Mouse (Mus musculus): ENCODE measurements around the gene Adar.
"Not testable (repeated sequence)": the region's sequence is repeated elsewhere in the genome, so short reads cannot be mapped to it uniquely, and the experiment has no call there.

Gene Adar

DNA sequence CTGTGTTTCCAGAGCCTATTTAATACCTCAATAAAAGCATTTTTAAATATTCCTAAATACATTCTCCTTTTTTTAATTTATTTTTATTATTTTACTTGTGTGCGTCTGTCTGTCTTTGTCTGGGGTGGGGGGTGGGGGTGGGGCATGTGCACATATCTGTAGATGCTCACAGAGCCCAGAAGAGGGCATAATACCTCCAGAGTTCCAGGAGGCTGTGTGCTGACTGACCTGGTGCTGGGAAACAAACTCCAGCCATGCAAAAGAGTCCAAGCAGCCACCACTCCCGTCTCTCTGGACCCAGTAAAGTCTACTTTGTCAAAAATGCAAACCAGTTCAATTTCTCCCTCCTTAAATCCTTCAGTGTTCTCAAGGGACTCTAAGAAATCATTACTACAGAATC is 79.8 kb downstream of the Adar start:
- DNase-seq (ENCODE audit: low read depth, low spot score), result no peak

DNA sequence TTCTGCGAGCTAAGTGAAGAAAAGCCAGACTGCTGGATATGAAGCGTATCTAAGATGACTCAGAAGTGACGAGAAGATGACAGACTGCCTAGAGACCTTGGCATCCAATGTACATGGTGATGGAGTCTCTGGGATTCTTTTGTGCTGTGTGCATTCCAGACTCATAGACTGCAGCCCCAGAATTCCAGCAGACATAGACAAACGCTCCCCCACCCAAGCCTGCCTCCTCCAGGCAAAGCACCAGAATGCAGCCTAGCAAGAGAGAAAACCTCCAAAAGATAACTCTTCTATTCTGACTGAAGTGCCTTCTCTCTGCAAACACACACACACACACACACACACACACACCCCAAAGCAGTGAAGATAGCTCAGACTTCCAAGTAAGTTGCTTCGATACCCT is 80.9 kb downstream of the Adar start:
- no peak for DNase-seq (ENCODE audit: low read depth, low spot score)

DNA sequence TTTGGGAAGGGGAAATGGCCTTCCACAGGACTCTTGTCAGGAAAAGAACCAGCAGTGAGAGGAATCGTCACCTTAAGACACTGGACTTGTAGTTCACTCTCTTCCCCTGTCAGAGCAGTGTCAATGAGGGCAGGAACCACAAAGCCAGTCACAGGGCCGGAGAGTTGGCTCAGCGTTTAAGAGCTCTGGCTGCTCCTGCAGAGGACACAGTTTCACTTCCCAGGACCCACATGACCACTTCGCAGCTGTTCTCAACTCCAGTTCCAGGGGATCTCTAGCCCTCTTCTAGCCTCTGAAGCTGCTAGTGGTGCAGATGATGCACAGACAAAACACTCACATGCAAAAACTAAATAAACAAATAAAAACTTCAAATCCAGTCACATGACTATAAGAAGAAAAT is 81.5 kb downstream of the Adar start:
- DNase-seq (ENCODE audit: low read depth, low spot score), result no peak

DNA sequence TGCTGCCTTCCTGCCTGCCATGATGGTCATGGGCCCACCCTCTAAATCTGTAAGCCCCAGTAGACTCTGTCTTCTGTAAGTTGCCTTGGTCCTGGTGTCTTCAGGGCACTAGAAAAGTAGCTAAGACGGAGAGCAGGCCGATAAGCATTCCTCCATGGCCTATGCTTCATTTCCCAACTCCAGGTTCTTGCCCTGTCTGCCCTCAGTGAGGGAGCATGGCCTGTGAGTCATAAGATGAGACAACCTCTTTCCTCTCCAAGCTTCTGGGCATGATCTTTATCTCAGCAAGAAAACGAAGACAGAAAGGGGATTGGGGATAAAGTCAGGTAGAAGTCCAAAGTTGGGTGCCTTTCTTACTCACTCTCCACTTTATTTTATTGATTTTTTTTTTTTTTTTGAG is 83.7 kb downstream of the Adar start:
- no peak for DNase-seq (ENCODE audit: low read depth, low spot score)

DNA sequence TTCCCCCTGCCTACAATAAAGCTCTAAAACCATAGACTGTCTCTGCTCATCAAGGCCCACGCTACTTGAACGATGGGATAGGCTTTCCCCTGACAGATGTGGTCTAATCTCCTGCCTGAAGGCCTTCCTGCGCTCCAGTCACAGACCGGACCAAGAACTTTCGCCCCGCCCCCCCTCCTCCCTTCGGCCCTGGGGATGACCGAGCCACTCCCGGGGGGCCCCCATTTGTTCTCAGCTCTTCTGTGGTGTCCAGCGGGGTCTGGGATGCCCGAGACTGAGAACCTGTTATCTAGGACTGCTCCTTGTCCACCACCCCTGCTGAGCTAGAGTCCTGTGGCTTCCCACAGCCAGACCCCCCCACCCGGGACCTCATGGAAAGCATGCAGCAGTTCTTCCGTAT is 84.7 kb downstream of the Adar start:
- no peak for DNase-seq (ENCODE audit: low read depth, low spot score)

DNA sequence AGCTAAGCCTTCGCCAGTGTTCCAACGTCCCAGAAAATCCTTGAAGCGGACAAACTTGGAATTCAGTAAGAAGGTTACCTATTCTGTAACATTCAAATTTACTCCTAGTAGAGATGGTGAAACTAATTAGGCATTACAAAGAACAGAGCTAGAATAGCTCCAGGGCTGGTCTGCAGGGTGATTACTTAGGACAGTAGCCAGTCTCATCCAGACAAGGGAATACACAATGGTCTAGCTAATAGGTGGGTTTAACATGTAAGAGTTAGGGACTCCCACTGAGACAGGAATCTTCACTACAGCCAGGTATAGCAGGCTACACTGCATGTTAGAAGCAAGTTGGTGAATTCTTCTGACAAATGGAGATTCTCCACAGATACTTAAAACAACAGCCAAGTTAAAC is 85.3 kb downstream of the Adar start:
- DNase-seq (ENCODE audit: low read depth, low spot score), result not testable (repeated sequence)

DNA sequence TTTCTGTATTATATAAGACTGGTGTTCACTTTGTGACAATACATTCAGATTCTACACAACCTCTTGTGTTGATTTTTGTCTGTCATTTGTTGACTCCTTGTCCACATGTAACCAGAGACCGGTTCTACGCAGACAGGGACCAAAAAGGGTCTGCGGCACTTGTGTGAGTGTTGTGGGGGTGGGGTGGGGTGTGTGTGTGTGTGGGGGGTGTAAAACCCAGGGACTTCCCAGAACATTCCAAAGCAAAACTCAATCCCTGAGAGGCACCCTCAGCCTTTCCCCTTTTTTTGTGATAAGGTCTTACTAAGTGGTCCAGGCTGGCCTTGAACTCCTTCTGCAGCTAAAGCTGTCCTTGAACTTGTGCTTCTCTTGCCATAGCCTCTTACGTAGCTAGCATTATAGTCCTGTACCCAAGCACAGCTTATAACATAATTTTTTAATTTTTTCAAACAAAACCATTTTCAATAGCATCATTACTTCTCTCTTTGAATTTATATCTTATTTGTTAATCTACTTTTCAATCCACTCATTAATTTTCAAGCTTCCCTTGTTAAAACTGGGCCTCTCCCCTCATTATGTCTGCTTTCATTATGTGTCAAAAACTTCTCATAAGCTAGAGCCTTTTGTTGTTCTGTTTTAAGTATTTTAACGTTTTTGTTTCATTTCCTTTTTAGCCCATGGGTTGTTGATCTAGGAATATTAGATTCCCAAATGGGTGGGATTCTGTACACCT is 86.1 kb downstream of the Adar start:
- DNase-seq (ENCODE audit: low read depth, low spot score), result no peak

DNA sequence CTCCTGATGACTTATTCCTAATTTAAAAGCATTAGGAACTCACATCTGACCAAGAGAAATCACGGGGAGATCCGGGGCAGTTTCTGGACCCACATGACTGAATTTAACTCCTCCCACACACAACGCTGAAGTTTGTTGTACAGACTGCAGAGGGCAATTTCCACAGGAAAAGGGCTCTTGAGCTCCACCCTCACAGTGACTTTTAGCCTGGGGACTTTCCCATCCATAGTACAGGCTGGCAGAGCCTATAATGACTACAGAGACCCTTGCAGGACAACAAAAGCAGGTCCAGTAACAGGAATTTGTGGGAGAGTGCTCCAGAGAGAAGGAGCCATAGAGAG is 86.7 kb downstream of the Adar start:
- DNase-seq (ENCODE audit: low read depth, low spot score), result no peak

DNA sequence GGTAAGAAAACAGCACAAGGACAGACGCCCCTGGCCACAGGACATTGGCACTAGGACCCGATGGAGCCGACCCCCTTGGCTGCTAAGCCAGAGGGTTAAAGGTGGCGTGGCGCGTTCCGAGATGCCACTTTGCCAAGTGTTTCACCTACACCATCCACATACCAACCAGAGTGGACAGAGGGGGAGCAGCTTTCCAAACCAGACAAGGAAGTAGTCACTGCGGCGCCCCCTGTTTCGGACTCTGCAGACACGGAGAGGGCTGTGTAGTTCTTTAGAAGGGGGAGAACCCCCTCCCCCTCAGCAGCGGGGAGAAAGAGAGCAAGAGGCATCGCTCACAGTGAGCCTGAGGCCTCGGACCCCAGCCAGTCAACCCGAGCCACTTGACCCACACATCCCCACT is 88.1 kb downstream of the Adar start:
- no peak for DNase-seq (ENCODE audit: low read depth, low spot score)
